Mouse (Mus musculus) hindbrain, embryonic 11.5 days (tissue): ENCODE data around the gene Axin2. TPM values are rescaled to one million over a fixed set of nuclear protein-coding genes. Genes with fewer than 3 reads are reported as not detected.

Experiments used
- ATAC-seq: fragments of 200-750 bp; cut with Nextera tagmentation; 2 replicates; pipeline ENCODE4 v1.8.0; 2017; ENCODE audit warnings: mild to moderate bottlenecking, moderate TSS enrichment, moderate library complexity; ENCODE audit not compliant: low FRiP score
- DNase-seq: peaks from one replicate; pipeline ENCODE4 v3.0.0-alpha.2; 2015; ENCODE audit warnings: low spot score
- H3K27ac ChIP-seq: fragments of 300-500 bp; sonication (generic); 2 replicates; pipeline ENCODE4 v1.5.1; 2014; ENCODE audit warnings: mild to moderate bottlenecking, low read depth, low read length
- H3K27me3 ChIP-seq: fragments of 300-500 bp; sonication (generic); 2 replicates; pipeline ENCODE4 v1.6.1; 2014; ENCODE audit warnings: mild to moderate bottlenecking, low read length, moderate library complexity, mixed read lengths; ENCODE audit not compliant: control insufficient read depth, insufficient read depth
- H3K36me3 ChIP-seq: fragments of 300-500 bp; sonication (generic); 2 replicates; pipeline ENCODE4 v1.6.1; 2014; ENCODE audit warnings: mild to moderate bottlenecking, low read length, moderate library complexity, mixed read lengths; ENCODE audit not compliant: control insufficient read depth, insufficient read depth
- H3K4me1 ChIP-seq: fragments of 300-500 bp; sonication (generic); replicated peaks from 2 replicates; pipeline ENCODE4 v1.6.1; 2014; ENCODE audit warnings: low read length, mixed read lengths; ENCODE audit not compliant: control insufficient read depth, insufficient read depth
- H3K4me2 ChIP-seq: fragments of 300-500 bp; sonication (generic); replicated peaks from 2 replicates; pipeline ENCODE4 v1.6.1; 2014; ENCODE audit warnings: mild to moderate bottlenecking, low read depth, low read length
- H3K4me3 ChIP-seq: fragments of 300-500 bp; sonication (generic); 2 replicates; pipeline ENCODE4 v1.5.1; 2014; ENCODE audit warnings: low read depth, low read length
- H3K9ac ChIP-seq: fragments of 300-500 bp; sonication (generic); 2 replicates; pipeline ENCODE4 v1.6.1; 2014; ENCODE audit warnings: low read depth, low read length
- H3K9me3 ChIP-seq: fragments of 300-500 bp; sonication (generic); 2 replicates; pipeline ENCODE4 v1.6.1; 2016; ENCODE audit warnings: low read length; ENCODE audit not compliant: control insufficient read depth
- WGBS: fragments of 180-500 bp; shearing (Covaris S2); extraction: QIAGEN DNeasy Blood & Tissue Kit; methylation state at CpG from one replicate; pipeline ENCODE4 v1.1.7; 2014; 5-methylcytosine and 5-hydroxymethylcytosine counted together
- polyA plus RNA-seq: library from polyadenylated mRNA; unstranded; fragments of >200 nt; fragmentation: Nextera tagmentation; extraction: Ambion mirVana; gene quantifications from 2 replicates; pipeline ENCODE4 v1.2.1, GENCODE M21; 2014

The Axin2 gene
- polyA plus RNA-seq, 1 experiment from 2014 or later = 26.5 TPM

DNA sequence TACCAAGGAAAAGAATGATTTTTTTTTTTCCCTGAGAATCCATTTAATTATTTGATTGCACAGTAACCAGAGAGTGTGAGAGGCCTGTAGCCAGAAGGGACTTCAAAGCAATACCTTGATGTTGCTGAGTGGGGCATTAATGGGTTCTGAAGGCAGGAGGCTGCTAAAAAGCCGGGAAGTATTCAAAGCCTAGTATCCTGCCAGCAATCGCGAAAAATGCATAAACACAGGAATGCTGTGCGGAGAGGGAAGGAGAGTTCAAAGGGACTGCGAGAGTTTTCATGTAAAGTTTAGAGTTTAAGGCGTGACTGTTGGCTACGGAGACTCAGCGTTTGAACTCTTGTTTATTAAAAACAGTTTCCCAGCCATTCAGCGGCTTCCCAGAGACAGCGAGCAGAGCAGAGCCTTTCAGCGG, 41.5 kb downstream of the Axin2 start:
- no peak overlapping the region for H3K4me2 ChIP-seq
- H3K27me3 ChIP-seq = no peaks in the 10 kb centered on the region
- WGBS = 3% methylated on average over 11 of the region's 11 CpGs
- DNase-seq (no peak), ATAC-seq (no peak)
- no peaks in the 10 kb centered on the region for H3K9me3 ChIP-seq
- no peaks in the 10 kb centered on the region for H3K36me3 ChIP-seq
- H3K4me1 ChIP-seq = 0 out of 2 replicates have a peak, but pooled peaks cover 2% of the 10 kb centered on the region
- H3K4me3 ChIP-seq = no peak overlapping the region
- H3K27ac ChIP-seq = peak overlapping the region; percentile 54; the same call in 1 of the 2 replicates
- peak overlapping the region; percentile 24; the same call in 1 of the 2 replicates for H3K9ac ChIP-seq

DNA sequence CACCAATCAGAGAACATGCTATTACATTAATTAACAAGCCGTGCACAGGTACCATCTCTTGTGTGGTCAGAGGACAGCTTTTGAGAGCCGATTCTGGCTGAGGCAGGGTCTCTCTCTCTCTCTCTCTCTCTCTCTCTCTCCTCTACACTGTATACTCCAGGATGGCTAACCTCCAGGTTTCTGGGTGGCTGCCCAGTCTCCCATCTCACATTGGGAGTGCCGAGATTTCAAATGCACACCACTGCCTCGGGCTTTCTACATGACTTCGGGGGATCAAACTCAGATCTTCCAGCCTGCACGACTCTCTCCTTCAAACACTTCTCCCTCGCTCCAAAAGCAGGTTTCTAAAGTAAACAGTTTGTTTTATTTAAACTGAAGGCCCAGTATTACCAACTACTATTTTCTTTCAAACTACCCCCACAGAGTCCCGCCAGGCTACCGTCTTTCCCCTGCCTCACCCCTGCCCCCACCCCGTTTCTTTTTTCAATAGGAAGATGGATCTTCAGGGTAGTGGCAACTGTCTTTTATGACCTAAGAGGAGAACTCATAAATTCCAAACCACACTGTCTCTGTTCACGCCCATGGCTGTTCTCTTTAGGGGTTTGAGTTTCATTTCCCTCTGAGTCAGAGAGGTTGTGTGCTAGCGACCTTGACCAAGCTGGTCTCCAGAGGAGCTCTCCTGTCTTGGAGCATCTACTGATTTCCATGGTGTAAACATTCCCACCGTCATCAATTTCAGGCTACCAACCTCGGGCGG, 43.5 kb downstream of the Axin2 start:
- DNase-seq = no peak
- H3K4me1 ChIP-seq = 0 out of 2 replicates have a peak, but pooled peaks cover 2% of the 10 kb centered on the region
- no peak for ATAC-seq
- H3K4me2 ChIP-seq = no peak overlapping the region
- WGBS = 82% methylated on average over 15 of the region's 15 CpGs
- no peaks in the 10 kb centered on the region for H3K27me3 ChIP-seq
- no peak overlapping the region for H3K9ac ChIP-seq
- no peak overlapping the region for H3K4me3 ChIP-seq
- H3K36me3 ChIP-seq = no peaks in the 10 kb centered on the region
- no peaks in the 10 kb centered on the region for H3K9me3 ChIP-seq
- H3K27ac ChIP-seq = no peak overlapping the region

DNA sequence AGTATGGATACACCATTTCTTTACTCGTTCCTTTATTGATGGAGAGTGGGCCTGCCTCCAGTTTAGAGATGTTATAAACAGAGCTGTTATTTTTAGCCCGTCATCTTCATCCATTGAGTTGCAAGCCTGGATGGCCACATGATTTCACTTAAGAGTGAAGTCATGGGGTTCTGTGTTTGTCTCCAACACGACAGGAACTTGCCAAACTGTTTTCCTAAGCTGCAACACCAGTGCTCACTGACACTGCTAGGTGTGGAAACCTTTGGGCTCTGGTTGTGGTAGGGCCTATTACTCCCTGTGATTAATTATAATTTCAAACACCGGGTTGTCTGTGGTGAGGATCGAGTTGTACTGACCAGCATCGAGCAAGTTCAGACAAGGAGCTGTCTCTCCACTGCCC, 45.6 kb downstream of the Axin2 start:
- Histone ChIP-seq H3K4me3 (no peak overlapping the region), H3K9me3 (no peaks in the 10 kb centered on the region), H3K4me1 (0 out of 2 replicates have a peak, but pooled peaks cover 2% of the 10 kb centered on the region), H3K4me2 (no peak overlapping the region), H3K36me3 (no peaks in the 10 kb centered on the region), H3K27me3 (no peaks in the 10 kb centered on the region), H3K9ac (no peak overlapping the region), H3K27ac (no peak overlapping the region)
- DNase-seq (no peak), ATAC-seq (no peak)
- WGBS = 66% methylated on average over 6 of the region's 6 CpGs

DNA sequence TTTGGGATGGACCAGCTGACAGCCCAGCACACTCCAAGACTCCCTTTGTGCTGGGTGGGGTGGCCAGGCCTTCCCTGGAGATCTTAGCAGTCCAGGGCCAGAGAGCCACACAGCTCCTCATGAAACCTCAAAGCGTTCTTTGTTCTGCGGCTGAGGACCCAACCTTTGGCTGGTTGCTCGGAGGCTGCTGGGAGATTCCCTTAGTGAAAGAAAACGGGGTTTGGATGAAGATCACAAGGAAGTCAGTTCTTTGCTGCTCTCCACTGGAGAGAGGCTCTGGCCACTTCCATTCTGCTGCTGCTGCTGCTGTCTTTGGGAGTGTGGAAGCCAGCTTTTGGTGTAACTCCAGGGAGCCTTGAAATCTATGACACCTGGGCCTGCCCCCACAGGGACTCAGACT, 53.3 kb downstream of the Axin2 start:
- Histone ChIP-seq H3K9me3 (no peaks in the 10 kb centered on the region), H3K27ac (no peak overlapping the region), H3K4me3 (no peak overlapping the region), H3K9ac (no peak overlapping the region), H3K27me3 (no peaks in the 10 kb centered on the region), H3K4me2 (no peak overlapping the region), H3K36me3 (no peaks in the 10 kb centered on the region), H3K4me1 (no peaks in the 10 kb centered on the region)
- ATAC-seq (no peak), DNase-seq (no peak)
- 48% methylated on average over 4 of the region's 4 CpGs for WGBS

DNA sequence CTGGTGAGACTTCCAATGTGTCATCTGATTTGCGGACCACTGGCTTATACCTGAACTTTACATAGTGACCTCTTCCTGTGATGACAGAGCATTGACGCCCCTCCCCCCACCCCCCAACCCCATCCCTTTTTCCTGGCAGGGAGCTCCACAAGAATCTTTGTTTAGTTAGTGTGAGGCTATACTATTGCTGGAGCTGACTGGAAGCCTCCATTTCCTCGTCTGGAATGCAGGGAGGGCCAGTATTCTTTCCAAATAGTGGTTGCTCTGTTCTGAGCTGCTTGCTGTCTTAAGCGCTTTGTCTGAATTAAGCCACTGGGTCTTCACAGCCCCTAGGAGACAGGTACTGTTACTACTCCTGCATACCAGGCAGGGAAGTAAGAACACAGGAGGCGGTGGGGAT, 53.7 kb downstream of the Axin2 start:
- Histone ChIP-seq H3K9me3 (no peaks in the 10 kb centered on the region), H3K9ac (no peak overlapping the region), H3K36me3 (no peaks in the 10 kb centered on the region), H3K4me1 (no peaks in the 10 kb centered on the region), H3K4me2 (no peak overlapping the region), H3K27me3 (no peaks in the 10 kb centered on the region), H3K27ac (no peak overlapping the region), H3K4me3 (no peak overlapping the region)
- no peak for ATAC-seq
- WGBS = 50% methylated on average over 5 of the region's 5 CpGs
- no peak for DNase-seq

DNA sequence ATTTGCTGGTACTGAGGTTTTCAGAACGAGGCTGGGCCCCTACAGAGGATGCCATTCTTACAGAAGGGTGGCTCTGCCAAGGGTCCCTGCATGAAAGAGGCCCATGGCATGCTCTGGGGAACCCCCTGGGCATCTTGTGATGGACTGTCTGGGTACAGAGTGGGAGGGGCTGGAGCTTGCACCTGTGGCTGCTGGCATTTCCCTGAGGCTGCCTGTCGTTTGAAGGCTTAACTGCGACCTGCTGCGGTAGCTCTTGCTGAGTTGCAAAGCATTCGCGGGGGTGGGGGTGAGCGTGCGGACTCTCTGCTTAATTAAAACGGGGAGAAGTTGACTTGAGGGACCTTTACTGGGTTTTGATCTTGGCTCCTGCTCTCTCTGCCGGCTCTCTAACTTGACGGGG, 55.4 kb downstream of the Axin2 start:
- Histone ChIP-seq H3K36me3 (no peaks in the 10 kb centered on the region), H3K4me3 (no peak overlapping the region), H3K4me1 (no peaks in the 10 kb centered on the region), H3K4me2 (no peak overlapping the region), H3K9me3 (no peaks in the 10 kb centered on the region), H3K9ac (no peak overlapping the region), H3K27ac (no peak overlapping the region), H3K27me3 (no peaks in the 10 kb centered on the region)
- WGBS = 18% methylated on average over 11 of the region's 11 CpGs
- ATAC-seq (no peak), DNase-seq (no peak)

DNA sequence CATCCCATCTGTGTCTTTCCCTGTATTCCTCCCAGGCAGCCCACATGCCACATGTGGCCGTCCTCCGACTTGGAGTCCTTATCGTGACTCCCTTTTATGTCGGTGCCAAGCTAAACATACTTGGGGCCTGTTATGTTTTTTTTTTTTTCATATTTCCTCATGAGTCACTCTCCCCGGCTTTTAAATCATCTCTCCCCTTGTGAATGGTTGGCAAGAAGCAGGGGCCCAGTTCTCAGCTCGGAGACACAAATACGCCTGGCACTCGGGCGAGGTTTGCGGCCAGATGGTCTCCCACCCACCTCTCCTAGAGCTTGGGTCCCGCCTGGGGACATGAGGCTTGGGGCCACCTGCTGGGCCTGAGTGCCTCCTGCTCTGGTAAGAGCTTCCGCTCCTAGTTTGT, 60.4 kb downstream of the Axin2 start:
- H3K4me2 ChIP-seq = no peak overlapping the region
- no peaks in the 10 kb centered on the region for H3K36me3 ChIP-seq
- no peak for DNase-seq
- no peak overlapping the region for H3K27ac ChIP-seq
- no peaks in the 10 kb centered on the region for H3K4me1 ChIP-seq
- H3K9me3 ChIP-seq = no peaks in the 10 kb centered on the region
- no peaks in the 10 kb centered on the region for H3K27me3 ChIP-seq
- no peak overlapping the region for H3K9ac ChIP-seq
- 79% methylated on average over 12 of the region's 12 CpGs for WGBS
- no peak overlapping the region for H3K4me3 ChIP-seq
- ATAC-seq = no peak

DNA sequence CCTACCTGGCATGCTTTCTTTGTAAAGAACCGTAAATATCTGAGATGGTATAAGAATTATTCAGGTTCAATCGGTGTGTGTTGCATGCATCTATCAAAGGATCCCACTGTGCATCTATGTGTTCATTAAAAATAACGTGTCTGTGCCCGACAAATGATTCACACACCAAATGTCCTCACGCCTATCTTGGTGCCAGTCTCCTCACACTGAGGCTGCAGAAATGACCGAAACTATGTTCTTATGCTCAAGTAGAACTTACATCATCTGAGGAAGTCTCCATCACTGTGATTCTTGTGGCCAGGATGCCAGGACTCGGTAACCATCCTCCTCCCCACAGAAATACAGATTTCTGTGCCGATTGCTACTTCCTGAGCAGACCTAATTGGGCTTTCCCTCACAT, 60.9 kb downstream of the Axin2 start:
- DNase-seq (no peak), ATAC-seq (no peak)
- Histone ChIP-seq H3K4me3 (no peak overlapping the region), H3K9me3 (no peaks in the 10 kb centered on the region), H3K9ac (no peak overlapping the region), H3K27me3 (no peaks in the 10 kb centered on the region), H3K27ac (no peak overlapping the region), H3K4me1 (no peaks in the 10 kb centered on the region), H3K4me2 (no peak overlapping the region), H3K36me3 (no peaks in the 10 kb centered on the region)
- 90% methylated on average over 8 of the region's 8 CpGs for WGBS

DNA sequence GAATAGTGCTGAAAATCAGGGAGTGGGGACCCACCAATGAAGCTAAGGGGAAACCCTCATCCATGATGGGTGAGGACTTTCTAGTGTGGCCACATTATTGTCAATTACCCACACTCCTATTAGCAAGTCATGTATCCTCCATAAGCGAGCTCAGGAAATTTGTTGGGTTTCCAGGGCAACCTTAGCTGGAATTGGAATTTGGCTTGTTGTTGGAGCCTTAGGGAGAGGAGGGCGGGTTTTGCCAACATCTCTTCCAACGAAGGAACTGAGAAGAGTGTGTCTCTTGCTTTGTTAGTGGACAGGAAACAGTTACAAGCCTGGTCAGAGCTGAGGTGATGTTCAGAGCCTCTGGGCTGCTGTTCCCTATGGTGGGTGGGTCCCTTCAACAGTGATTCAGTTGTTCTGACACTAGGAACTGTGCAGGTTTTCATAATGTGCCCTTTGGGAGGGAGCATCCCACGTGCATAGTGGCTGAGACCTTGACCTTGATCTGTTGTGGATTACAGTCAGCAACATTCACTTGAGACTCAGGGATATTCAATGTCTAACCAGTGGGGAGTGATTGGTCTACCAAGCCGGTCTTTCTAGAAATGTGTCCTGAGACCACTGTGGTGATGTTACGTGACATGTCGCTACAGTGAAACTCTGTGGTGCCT, 63.4 kb downstream of the Axin2 start:
- DNase-seq (no peak), ATAC-seq (no peak)
- WGBS = 72% methylated on average over 7 of the region's 7 CpGs
- no peak overlapping the region for H3K27ac ChIP-seq
- H3K9ac ChIP-seq = no peak overlapping the region
- no peaks in the 10 kb centered on the region for H3K36me3 ChIP-seq
- no peaks in the 10 kb centered on the region for H3K27me3 ChIP-seq
- no peak overlapping the region for H3K4me3 ChIP-seq
- no peaks in the 10 kb centered on the region for H3K4me1 ChIP-seq
- H3K9me3 ChIP-seq = no peaks in the 10 kb centered on the region
- H3K4me2 ChIP-seq = no peak overlapping the region
